27 mouse cellular contexts compared by ENCODE assay signal in genomic region chr17:30103005-30103404, GRCm38 (mm10).
DNase-seq lines count a peak whose midpoint lies in the region; ATAC-seq and TF ChIP-seq lines count a peak whose summit lies in the region.
"Had no signal": no experiment of that assay in that cellular context is flagged by ENCODE, and none has a peak within 500 bp of the region (broad histone marks: within the 10 kb centered on the region; RNA-seq: fewer than 3 reads in every experiment).

No protein-coding gene starts in this region.

- 0 out of 2 replicates have a peak, but pooled peaks cover 2% of the 10 kb centered on the region for H3K9me3 ChIP-seq in G1E (replicated peaks)
- H3K9me3 ChIP-seq: embryonic facial prominence, embryonic 10.5 days; embryonic facial prominence, embryonic 13.5 days; forebrain, embryonic 12.5 days; forebrain, embryonic 15.5 days; heart, embryonic 10.5 days; heart, embryonic 13.5 days; hindbrain, embryonic 12.5 days; hindbrain, embryonic 15.5 days had no signal

- ATAC-seq in G1E (ENCODE audit: extremely low read depth, insufficient number of reproducible peaks, low FRiP score, poor library complexity, severe bottlenecking) = peak; percentile 84
- ATAC-seq in common myeloid progenitor, adult 5-6 weeks (replicated peaks; ENCODE audit: low read depth, poor library complexity, severe bottlenecking) = peak; percentile 56; the same call in 1 of the 2 replicates
- ATAC-seq: activated CD4-positive, CD25-positive, alpha-beta regulatory T cell, adult 4 months; CD4-positive, CD25-positive, alpha-beta regulatory T cell, adult 4 months; forebrain, embryonic 15.5 days had no signal

- no peaks in the 10 kb centered on the region for H3K27me3 ChIP-seq in G1E (ENCODE audit: insufficient read depth, low read length)
- H3K27me3 ChIP-seq: embryonic facial prominence, embryonic 13.5 days; forebrain, embryonic 12.5 days; forebrain, embryonic 15.5 days; heart, embryonic 13.5 days; hindbrain, embryonic 12.5 days; hindbrain, embryonic 15.5 days had no signal

- H3K4me3 ChIP-seq in G1E (ENCODE audit: low read depth, low read length) = no peak overlapping the region; the same call in 1 of the 2 replicates
- H3K4me3 ChIP-seq: embryonic facial prominence, embryonic 10.5 days; embryonic facial prominence, embryonic 13.5 days; erythroblast, embryonic 14.5 days; forebrain, embryonic 12.5 days; forebrain, embryonic 15.5 days; heart, adult 2 months; heart, embryonic 10.5 days; heart, embryonic 13.5 days; hindbrain, embryonic 12.5 days; hindbrain, embryonic 15.5 days had no signal

- DNase-seq in A20 (ENCODE audit: low read depth, low spot score) (peak; percentile 63), G1E (ENCODE audit: low spot score) (peak; percentile 59), adipocyte (ENCODE audit: low spot score) (no peak)
- no peak for DNase-seq in kidney, postnatal 10 days
- no peak for DNase-seq in urinary bladder, postnatal 25 days (ENCODE audit: low spot score)
- DNase-seq: adrenal gland, postnatal 10 days; adrenal gland, postnatal 36 days; cerebellum, adult 18-20 months; cerebellum, adult 9-11 months; cerebellum, postnatal 25 days; embryo, embryonic 11 days; gastrocnemius, postnatal 25 days; heart, adult 2 months; heart, postnatal 14 days; kidney, adult 11 months had no signal

- peaks cover 47% of the 10 kb centered on the region for H3K4me1 ChIP-seq in G1E (ENCODE audit: insufficient read depth, low read depth, low read length)

- peaks cover 9% of the 10 kb centered on the region for H3K36me3 ChIP-seq in G1E (replicated peaks)
- H3K36me3 ChIP-seq: forebrain, embryonic 12.5 days; forebrain, embryonic 15.5 days; hindbrain, embryonic 12.5 days; hindbrain, embryonic 15.5 days had no signal

- TF ChIP-seq CTCF in G1E (IDR thresholded peaks at IDR 0.05; ENCODE audit: low read depth, low read length) = no peak

Comparison
In these comparisons a context has a peak if more than half of its experiments do, and no peak if none do; other contexts are left out.
1. DNase-seq: peak in A20 (single experiment) and G1E (single experiment); none in kidney, postnatal 10 days (single experiment), adipocyte (single experiment) and urinary bladder, postnatal 25 days (single experiment).